Mouse (Mus musculus) ES-Bruce4 (cell line): ENCODE data around the gene Bicral.

Source experiments
- CTCF ChIP-seq: IDR thresholded peaks from one replicate; pipeline ENCODE4 v1.8.1; 2011; ENCODE audit warnings: low read depth, low read length
- EP300 ChIP-seq: IDR thresholded peaks from 2 replicates; pipeline ENCODE4 v1.6.1; 2011; ENCODE audit warnings: low read depth, low read length; ENCODE audit not compliant: insufficient read depth
- POLR2A ChIP-seq: IDR thresholded peaks from one replicate; pipeline ENCODE4 v1.8.1; 2011; ENCODE audit warnings: low read length; ENCODE audit not compliant: insufficient read depth

DNA sequence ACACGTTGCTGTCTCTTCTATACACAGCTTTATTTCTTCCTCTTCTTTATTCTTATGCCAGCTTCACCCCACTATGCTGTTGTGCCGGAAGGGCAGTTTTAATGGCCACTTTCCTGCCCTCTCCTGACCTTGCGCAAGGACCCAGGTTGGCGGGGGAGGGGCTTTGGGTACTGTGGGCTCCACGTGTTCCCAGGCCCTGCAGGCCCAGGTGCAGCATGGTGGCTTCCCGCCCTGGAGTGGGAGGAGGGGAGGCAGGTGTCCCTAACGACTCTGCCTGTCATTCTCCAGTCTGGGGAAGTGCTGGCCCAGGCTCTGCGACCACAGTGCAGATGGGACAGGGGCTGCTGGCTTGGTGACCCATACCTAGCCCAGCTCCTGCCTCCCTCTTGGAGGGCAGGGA is 90.4 kb downstream of the Bicral start:
- TF ChIP-seq CTCF (no peak), EP300 (no peak), POLR2A (no peak)
